Mouse (Mus musculus) CD4-positive, CD25-positive, alpha-beta regulatory T cell, adult 2 months (primary cell): ENCODE data around the gene Ino80b.

Source experiments
- DNase-seq: peaks from one replicate; pipeline ENCODE4 v3.0.0-alpha.2; 2012; ENCODE audit warnings: low read depth, low spot score

The Ino80b gene

GRCm38 (mm10) chr6:83117616-83118015 is 7.6 kb downstream of the Ino80b start:
- no peak for DNase-seq

GRCm38 (mm10) chr6:83117165-83117438 is 8.1 kb downstream of the Ino80b start:
- no peak for DNase-seq

GRCm38 (mm10) chr6:83116373-83117164 is 8.7 kb downstream of the Ino80b start:
- no peak for DNase-seq

GRCm38 (mm10) chr6:83115682-83116372 is 9.4 kb downstream of the Ino80b start:
- peak; percentile 74 for DNase-seq

GRCm38 (mm10) chr6:83115011-83115671 is 10.1 kb downstream of the Ino80b start, which contains the start of gene Mogs:
Gene Mogs (plus strand): TSS chr6:83115496.
- peak; percentile 92 for DNase-seq

GRCm38 (mm10) chr6:83111510-83112136 is 13.6 kb downstream of the Ino80b start:
- no peak for DNase-seq

GRCm38 (mm10) chr6:83108762-83109668 is 16.2 kb downstream of the Ino80b start, which contains the start of gene Mrpl53:
Gene Mrpl53 (plus strand): TSS chr6:83109040.
- peak; percentile 78 for DNase-seq

GRCm38 (mm10) chr6:83107566-83108400 is 17.4 kb downstream of the Ino80b start:
- peak; percentile 89 for DNase-seq

GRCm38 (mm10) chr6:83104158-83104557 is 21.1 kb downstream of the Ino80b start:
- no peak for DNase-seq

- no peak for DNase-seq
Observed at GRCm38 (mm10) chr6:83103130-83103650, 22.0 kb downstream of the Ino80b start.

- DNase-seq: peak; percentile 87
Observed at GRCm38 (mm10) chr6:83101688-83102556, 23.3 kb downstream of the Ino80b start.

- DNase-seq: peak; percentile 93
Observed at GRCm38 (mm10) chr6:83101316-83101687, 23.9 kb downstream of the Ino80b start, which contains the start of the genes Ccdc142 and Gm42688. Gene Ccdc142 (plus strand): TSS chr6:83101601. Gene Gm42688 (plus strand): TSS chr6:83101617.

GRCm38 (mm10) chr6:83098411-83098810 is 26.8 kb downstream of the Ino80b start:
- no peak for DNase-seq

- peak; percentile 72 for DNase-seq
Observed at GRCm38 (mm10) chr6:83095968-83096367, 29.3 kb downstream of the Ino80b start.

GRCm38 (mm10) chr6:83092416-83093127 is 32.7 kb downstream of the Ino80b start:
- DNase-seq: no peak

GRCm38 (mm10) chr6:83087926-83088260 is 37.3 kb downstream of the Ino80b start:
- no peak for DNase-seq

GRCm38 (mm10) chr6:83087205-83087925 is 37.9 kb downstream of the Ino80b start:
- no peak for DNase-seq
